Mouse (Mus musculus) megakaryocyte, adult 5-6 weeks (primary cell): ENCODE measurements around the gene Dmkn. TPM values are rescaled to one million over a fixed set of nuclear protein-coding genes. Genes with fewer than 3 reads are reported as not detected.
A peak's percentile ranks its signal among the peaks of the same experiment; 100 is the strongest.
"Not testable (repeated sequence)": the region's sequence is repeated elsewhere in the genome, so short reads cannot be mapped to it uniquely, and the experiment has no call there.

Experiments used
- ATAC-seq: 2 replicates; pipeline ENCODE4 v1.8.0; 2016; ENCODE audit warnings: mild to moderate bottlenecking, inconsistent platforms; ENCODE audit not compliant: poor library complexity, severe bottlenecking
- total RNA-seq, 2 experiments: library from RNA; stranded (forward) in 1 of 2; stranded (reverse) in 1 of 2; fragments of 153-499, 151-499 nt in 1 of 2; fragments of 221-1000, 200-1000 nt in 1 of 2; gene quantifications; 2 replicates each; pipeline versions ENCODE4 v1.2.3 to v1.2.4; 2015 to 2017

Dmkn gene
- 15.1 and 17.1 TPM in 2 replicates for total RNA-seq (2015)
- 24.6 and 25.7 TPM in 2 replicates for total RNA-seq (2017)

GRCm38 (mm10) chr7:30763456-30763855 lies at the start of gene Dmkn:
TSS of gene Dmkn (plus strand) at chr7:30763756.
- ATAC-seq: no peak

- ATAC-seq: peak; percentile 86
Observed at GRCm38 (mm10) chr7:30717006-30717715, 46.4 kb upstream of the Dmkn start.

DNA sequence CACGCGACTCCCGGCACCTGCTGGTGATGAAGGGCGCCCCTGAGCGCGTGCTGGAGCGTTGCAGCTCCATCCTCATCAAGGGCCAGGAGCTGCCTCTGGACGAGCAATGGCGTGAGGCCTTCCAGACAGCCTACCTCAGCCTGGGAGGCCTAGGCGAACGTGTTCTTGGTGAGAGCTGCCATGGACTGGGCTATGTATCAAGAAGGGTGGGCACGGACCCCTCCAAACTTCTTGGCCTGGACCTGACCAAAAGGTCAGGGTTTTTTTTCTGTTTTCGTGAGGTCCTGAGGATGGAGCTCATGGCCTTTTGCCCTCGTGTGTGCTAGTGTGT lies 45.9 kb upstream of the Dmkn start:
- no peak for ATAC-seq

DNA sequence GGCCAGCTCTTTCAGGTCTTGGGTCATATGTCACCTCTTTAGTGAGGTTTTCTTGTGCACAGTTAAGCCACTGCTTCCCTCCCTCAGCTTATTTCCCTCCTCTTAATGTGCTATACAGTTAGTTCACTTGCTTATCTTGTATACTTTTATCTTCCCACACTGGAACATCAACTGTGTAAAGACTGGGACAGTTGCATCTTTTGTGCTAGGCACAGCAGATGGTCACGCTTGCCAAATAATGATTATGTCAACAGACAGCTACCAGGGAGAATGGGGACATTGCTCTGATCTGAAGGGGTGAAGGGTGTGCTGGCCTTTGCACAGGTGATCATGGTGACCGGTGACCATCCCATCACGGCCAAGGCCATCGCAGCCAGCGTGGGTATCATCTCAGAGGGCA lies 43.9 kb upstream of the Dmkn start:
- ATAC-seq: no peak

GRCm38 (mm10) chr7:30721286-30721685 lies 42.3 kb upstream of the Dmkn start:
- ATAC-seq: no peak

- no peak for ATAC-seq
Observed at GRCm38 (mm10) chr7:30723274-30723953, 40.1 kb upstream of the Dmkn start.

DNA sequence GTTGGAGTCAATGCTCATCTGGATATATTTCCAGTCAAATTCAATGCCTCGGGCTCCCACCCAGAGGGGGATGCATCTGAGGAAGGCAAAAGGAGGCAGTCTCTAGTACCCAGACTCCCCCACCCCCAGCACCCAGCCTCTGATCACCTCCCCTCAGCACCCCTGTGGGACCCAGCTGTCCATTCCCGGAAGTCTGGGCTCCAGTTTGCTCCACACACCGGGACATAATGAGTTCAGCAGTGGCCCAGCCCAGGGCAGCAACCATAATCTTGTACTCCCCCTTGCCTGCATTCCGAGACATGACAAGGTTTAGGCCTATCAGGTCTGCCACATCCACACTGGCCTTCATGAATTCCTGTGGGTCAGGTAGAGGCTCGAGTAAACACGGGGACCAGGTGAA lies 35.3 kb upstream of the Dmkn start:
- no peak for ATAC-seq

- ATAC-seq: no peak
Observed at GRCm38 (mm10) chr7:30728739-30729395, 34.7 kb upstream of the Dmkn start.

DNA sequence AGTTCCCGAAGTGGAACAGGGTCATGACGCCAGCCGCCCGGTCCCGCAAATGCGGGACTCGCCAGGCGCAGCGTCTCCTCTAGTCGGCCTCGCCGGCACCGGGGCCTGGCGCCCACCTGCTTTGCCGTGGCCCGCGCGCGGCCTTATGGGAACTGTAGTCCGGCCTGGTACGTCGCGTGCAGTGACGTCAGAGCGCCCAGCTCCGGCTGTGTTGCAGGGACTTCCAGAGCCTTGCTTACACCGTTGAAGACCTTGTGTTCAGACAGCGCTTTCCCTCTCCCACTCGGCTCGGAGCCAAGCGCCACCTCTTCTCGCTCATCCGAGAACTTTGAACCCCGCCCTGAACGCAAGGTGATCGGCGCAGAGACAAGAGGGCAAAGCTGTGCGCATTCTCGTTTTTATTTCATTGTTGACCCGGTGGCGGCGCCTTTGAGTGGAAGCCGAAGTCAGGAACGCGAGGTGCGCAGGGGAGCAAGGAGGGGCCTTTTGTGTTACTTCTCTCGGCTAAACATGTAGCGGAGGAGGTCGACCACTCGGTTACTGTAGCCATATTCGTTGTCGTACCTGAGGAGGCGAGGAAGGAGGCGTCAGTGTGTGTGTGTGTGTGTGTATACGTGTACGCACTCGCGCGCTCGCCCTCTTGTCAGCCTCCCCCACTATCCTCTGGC lies 34.0 kb upstream of the Dmkn start, which contains the start of gene Tmem147:
TSS of gene Tmem147 (minus strand) at position 145 of the 668 bp plus-strand sequence.
- peak; percentile 95 for ATAC-seq

DNA sequence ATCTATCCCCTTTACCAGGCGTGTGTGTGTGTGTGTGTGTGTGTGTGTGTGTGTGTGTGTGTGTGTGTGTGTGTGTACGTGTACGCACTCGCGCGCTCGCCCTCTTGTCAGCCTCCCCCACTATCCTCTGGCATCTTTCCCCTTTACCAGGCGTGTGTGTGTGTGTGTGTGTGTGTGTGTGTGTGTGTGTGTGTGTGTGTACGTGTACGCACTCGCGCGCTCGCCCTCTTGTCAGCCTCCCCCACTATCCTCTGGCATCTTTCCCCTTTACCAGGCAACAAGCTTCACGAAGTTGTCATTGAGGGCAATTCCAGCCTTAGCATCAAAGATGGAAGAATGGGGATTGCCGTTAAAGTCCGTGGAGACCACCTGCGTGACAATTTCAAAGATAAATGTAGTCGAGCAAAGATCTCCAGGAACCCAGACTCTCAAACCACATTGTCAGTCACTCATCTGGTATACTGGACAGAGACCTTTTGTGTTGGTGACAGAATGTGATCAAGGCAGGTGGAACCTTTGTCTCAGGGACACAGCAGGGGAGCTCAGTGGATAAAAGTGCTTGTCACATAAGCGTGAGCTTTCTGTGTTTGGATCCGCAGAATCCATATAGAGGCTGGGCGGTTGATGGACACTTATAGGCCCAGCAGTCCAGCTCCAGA lies 33.4 kb upstream of the Dmkn start:
- not testable (repeated sequence) for ATAC-seq

GRCm38 (mm10) chr7:30736211-30736610 lies 27.3 kb upstream of the Dmkn start:
- no peak for ATAC-seq

GRCm38 (mm10) chr7:30742570-30742969 lies 21.0 kb upstream of the Dmkn start:
- peak; percentile 59 for ATAC-seq

- ATAC-seq: not testable (repeated sequence)
Observed at GRCm38 (mm10) chr7:30743617-30744016, 19.9 kb upstream of the Dmkn start, which contains the start of gene Gapdhs. TSS of gene Gapdhs (minus strand) at chr7:30743681.

GRCm38 (mm10) chr7:30744022-30744598 lies 19.4 kb upstream of the Dmkn start:
- no peak for ATAC-seq

GRCm38 (mm10) chr7:30747525-30748204 lies 15.9 kb upstream of the Dmkn start:
- ATAC-seq: no peak

DNA sequence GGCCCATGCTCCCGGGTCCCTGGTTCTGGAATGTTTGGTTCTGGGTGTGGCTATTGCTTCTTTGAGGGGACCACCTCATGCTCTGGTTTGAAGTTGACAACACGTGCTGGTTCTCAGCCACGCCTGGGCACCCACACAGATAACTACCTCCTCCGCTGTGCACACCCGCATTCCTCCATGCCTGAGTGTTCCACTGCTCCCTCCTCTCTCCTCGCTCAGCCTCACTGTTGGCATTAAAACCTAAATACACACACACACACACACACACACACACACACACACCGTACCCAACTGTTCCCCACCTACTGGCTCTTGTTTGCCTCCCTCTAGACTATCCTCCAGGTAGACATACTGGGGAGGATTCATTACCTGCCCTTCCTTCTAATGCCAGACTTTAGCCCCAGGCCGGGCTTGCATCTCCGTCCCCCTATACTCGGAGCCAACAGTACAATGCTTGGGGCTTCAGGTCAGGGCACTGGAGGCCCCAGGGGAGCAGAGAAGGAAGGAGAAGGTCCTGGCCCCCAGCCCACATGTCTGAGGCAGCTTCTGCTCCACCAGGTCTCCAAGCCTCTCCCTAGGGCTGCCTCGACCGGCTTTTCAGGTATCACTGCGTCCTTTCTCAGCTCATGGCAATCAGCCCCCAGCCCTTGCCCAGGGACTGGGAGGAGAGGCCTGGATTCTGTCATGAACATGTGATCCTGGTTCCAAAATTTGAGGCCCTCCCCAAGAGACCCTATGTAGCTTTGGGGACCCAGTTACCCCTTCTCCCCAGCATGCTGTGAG lies 13.5 kb upstream of the Dmkn start:
- ATAC-seq: no peak

- no peak for ATAC-seq
Observed at GRCm38 (mm10) chr7:30751086-30751669, 12.4 kb upstream of the Dmkn start, which contains the start of gene Sbsn. TSS of gene Sbsn (plus strand) at chr7:30751471.

GRCm38 (mm10) chr7:30757001-30757400 lies 6.6 kb upstream of the Dmkn start:
- ATAC-seq: no peak

- no peak for ATAC-seq
Observed at GRCm38 (mm10) chr7:30758853-30759252, 4.7 kb upstream of the Dmkn start.
